Mouse (Mus musculus) G1E (cell line): ENCODE measurements around the gene Dnajc10.

ENCODE experiments used
- CTCF ChIP-seq: IDR thresholded peaks from 2 replicates; pipeline ENCODE4 v1.5.1; 2012; ENCODE audit warnings: low read depth, low read length, inconsistent platforms, mixed read lengths
- TAL1 ChIP-seq: conservative IDR thresholded peaks from 2 replicates; pipeline ENCODE4 v1.6.1; 2012; ENCODE audit warnings: low read depth, low read length, inconsistent platforms, mixed read lengths

DNA sequence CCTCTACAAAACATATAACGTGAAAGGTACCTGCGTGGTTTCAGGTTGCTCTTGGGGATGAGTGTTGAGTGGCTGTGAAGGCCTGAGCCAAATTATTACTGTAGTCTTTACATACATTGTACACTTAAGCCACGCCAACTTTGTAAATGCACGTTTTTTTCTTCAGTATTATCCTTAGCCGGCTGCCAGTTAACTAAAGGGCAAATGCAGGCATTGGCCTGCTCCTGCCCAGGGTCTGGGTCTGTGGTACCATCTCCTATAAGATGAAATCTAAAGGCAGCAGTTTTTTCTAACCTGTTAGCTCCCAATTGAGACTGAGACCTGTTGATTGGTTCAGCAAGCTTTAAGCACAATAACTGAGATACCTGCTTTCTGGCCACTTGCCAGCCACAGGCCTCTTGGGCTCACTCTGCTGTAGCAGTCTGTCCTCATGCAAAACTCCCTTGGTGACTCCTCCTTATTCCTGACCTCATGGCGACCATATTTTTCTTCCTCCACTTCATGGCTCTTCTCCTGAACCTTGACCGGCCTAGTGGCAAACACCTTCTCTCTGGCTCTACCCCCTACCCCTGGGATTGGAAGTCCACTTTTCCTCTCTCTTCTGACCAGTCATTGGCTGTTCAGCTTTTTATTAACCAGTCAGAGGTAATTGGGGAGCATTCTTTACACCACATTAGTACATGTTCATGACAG, 13.8 kb downstream of the Dnajc10 start:
- TF ChIP-seq CTCF (no peak), TAL1 (no peak)
